Mouse (Mus musculus): ENCODE results near the gene Il23a. TPM values are rescaled to one million over a fixed set of nuclear protein-coding genes. Genes with fewer than 3 reads are reported as not detected.

Il23a gene
- total and polyA plus RNA-seq, 2 experiments from 2014 or later, result 5.2 to 6.8 TPM

DNA sequence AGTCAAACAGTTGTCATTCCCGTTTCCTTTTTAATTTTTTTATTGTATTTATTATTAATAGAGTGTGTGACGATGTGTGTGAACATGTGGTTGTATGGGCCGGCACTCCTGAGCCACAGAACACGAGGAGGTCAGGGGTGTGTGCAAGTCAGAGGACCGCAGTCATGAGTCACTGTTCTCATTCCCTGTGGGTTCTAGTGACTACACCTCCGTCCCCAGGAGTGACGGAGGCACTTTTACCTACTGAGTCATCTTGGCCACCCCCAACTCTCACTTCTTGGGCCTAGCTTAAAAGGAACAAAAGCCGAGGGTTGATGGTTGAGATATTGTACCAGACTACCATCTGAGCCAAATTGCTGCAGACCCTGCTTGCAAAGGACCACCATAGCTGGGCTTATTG, 42.2 kb downstream of the Il23a start:
- Histone ChIP-seq H3K9ac (replicated peaks; ENCODE audit: low read depth, low read length) (no peak overlapping the region), H3K4me2 (ENCODE audit: low read depth, low read length) (no peak overlapping the region), H3K9me3 (replicated peaks; ENCODE audit: control insufficient read depth, low read length) (no peaks in the 10 kb centered on the region), H3K27ac (ENCODE audit: low read depth) (no peak overlapping the region), H3K27me3 (ENCODE audit: control insufficient read depth, insufficient read depth, low read length) (no peaks in the 10 kb centered on the region), H3K4me1 (ENCODE audit: control insufficient read depth, insufficient read depth) (no peaks in the 10 kb centered on the region), H3K36me3 (replicated peaks; ENCODE audit: control insufficient read depth, insufficient read depth, low read length) (peaks cover 13% of the 10 kb centered on the region), H3K4me3 (ENCODE audit: low read depth, low read length) (no peak overlapping the region)
- no peak for TF ChIP-seq EP300 (IDR thresholded peaks at IDR 0.05; ENCODE audit: low read depth)
- no peak for TF ChIP-seq CTCF (IDR thresholded peaks at IDR 0.05; ENCODE audit: low read depth)
- DNase-seq (ENCODE audit: low spot score) (no peak), ATAC-seq (ENCODE audit: insufficient read depth, low read depth) (no peak)
- WGBS, result 80% methylated on average over 8 of the region's 8 CpGs

DNA sequence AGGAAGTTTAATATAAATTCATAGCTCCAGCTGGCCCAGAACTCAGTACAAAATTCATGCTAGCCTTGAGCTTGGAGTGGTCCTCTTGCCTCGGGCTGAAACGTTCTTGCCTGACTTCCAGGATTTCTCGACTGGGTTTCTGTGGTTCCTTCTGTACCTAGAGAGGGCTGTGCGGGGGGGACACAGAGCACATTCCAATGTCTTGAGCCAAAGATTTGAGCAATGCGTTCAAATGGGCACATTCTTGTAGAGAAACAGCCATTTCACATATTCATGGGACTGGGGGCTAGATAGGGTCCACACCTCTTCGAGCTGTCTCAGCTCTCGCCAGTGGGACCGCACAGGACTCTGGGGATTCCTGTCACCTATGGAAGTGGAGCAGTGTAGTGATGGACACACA, 42.6 kb downstream of the Il23a start:
- no peak overlapping the region for H3K27ac ChIP-seq (ENCODE audit: low read depth)
- H3K36me3 ChIP-seq (replicated peaks; ENCODE audit: control insufficient read depth, insufficient read depth, low read length), result peaks cover 17% of the 10 kb centered on the region
- H3K4me2 ChIP-seq (ENCODE audit: low read depth, low read length), result no peak overlapping the region
- H3K4me1 ChIP-seq (ENCODE audit: control insufficient read depth, insufficient read depth), result no peaks in the 10 kb centered on the region
- no peaks in the 10 kb centered on the region for H3K27me3 ChIP-seq (ENCODE audit: control insufficient read depth, insufficient read depth, low read length)
- no peaks in the 10 kb centered on the region for H3K9me3 ChIP-seq (replicated peaks; ENCODE audit: control insufficient read depth, low read length)
- DNase-seq (ENCODE audit: low spot score), result no peak
- H3K4me3 ChIP-seq (ENCODE audit: low read depth, low read length), result no peak overlapping the region
- ATAC-seq (ENCODE audit: insufficient read depth, low read depth), result no peak
- WGBS, result 79% methylated on average over 8 of the region's 8 CpGs
- TF ChIP-seq EP300 (IDR thresholded peaks at IDR 0.05; ENCODE audit: low read depth) (no peak), CTCF (IDR thresholded peaks at IDR 0.05; ENCODE audit: low read depth) (no peak)
- H3K9ac ChIP-seq (replicated peaks; ENCODE audit: low read depth, low read length), result no peak overlapping the region

DNA sequence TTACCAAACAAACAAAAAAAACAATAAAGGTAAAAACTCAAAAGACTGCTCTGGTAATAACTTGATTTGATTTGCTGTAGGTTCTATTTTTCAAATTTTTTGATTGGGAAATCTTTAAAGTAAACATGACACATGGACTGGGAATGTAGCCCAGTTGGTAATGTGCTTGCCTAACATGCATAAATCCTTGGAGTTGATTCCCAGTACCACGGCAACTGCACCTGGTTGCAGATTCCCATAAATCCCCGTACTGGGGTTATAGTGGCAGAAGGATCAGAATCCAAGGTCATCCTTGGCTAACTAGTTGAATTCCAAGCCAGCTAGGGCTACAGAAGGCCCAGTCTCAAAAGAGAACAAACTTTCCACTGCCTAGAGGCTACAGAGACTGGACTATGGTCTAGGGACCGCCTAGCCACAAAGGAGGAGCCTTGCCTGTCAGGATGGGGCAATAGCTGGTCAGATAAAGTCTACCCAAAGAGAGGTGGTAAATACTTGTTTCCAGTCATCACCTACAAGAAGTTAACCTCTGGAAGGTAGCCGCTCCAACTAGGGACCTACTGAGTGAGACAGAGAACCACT, 44.8 kb downstream of the Il23a start, which contains the start of gene Apon:
Gene Apon, plus strand, starts transcription at position 420 of the 579 bp plus-strand sequence.
- no peak within 1 kb of the TSS for H3K9ac ChIP-seq (replicated peaks; ENCODE audit: low read depth, low read length)
- DNase-seq (ENCODE audit: low spot score), result no peak
- no peak for ATAC-seq (ENCODE audit: insufficient read depth, low read depth)
- H3K36me3 ChIP-seq (replicated peaks; ENCODE audit: control insufficient read depth, insufficient read depth, low read length), result peaks cover 37% of the 10 kb centered on the region
- 80% methylated on average over 4 of the region's 4 CpGs for WGBS
- H3K4me1 ChIP-seq (ENCODE audit: control insufficient read depth, insufficient read depth), result no peaks in the 10 kb centered on the region
- H3K27ac ChIP-seq (ENCODE audit: low read depth), result no peak within 1 kb of the TSS
- H3K4me2 ChIP-seq (ENCODE audit: low read depth, low read length), result no peak within 1 kb of the TSS
- TF ChIP-seq CTCF (IDR thresholded peaks at IDR 0.05; ENCODE audit: low read depth) (no peak), EP300 (IDR thresholded peaks at IDR 0.05; ENCODE audit: low read depth) (no peak)
- no peaks in the 10 kb centered on the region for H3K9me3 ChIP-seq (replicated peaks; ENCODE audit: control insufficient read depth, low read length)
- no peak within 1 kb of the TSS for H3K4me3 ChIP-seq (ENCODE audit: low read depth, low read length)
- no peaks in the 10 kb centered on the region for H3K27me3 ChIP-seq (ENCODE audit: control insufficient read depth, insufficient read depth, low read length)

DNA sequence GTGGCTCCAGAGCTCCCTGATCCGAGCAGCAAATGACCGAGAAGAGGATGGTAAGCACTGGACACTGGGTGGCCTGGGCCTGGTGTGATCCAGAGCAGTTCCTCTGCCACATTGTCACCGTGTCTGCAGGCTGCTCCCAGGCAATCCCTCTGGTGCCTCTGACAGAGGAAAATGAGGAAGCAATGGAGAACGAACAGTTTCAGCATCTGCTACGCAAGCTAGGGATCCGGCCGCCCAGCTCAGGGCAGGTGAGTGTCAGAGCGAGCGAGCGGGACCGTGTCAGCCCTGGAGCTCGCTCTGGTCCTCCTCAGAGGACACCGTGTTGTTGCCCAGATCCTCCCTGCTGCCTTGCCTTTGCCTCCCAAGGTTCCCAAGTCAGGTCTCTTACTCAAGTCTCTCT, 48.0 kb downstream of the Il23a start:
- Histone ChIP-seq H3K4me3 (ENCODE audit: low read depth, low read length) (no peak overlapping the region), H3K27me3 (ENCODE audit: control insufficient read depth, insufficient read depth, low read length) (no peaks in the 10 kb centered on the region), H3K4me2 (ENCODE audit: low read depth, low read length) (no peak overlapping the region), H3K27ac (ENCODE audit: low read depth) (no peak overlapping the region), H3K9ac (replicated peaks; ENCODE audit: low read depth, low read length) (no peak overlapping the region), H3K9me3 (replicated peaks; ENCODE audit: control insufficient read depth, low read length) (no peaks in the 10 kb centered on the region), H3K4me1 (ENCODE audit: control insufficient read depth, insufficient read depth) (0 out of 2 replicates have a peak, but pooled peaks cover 6% of the 10 kb centered on the region), H3K36me3 (replicated peaks; ENCODE audit: control insufficient read depth, insufficient read depth, low read length) (peaks cover 45% of the 10 kb centered on the region)
- no peak for ATAC-seq (ENCODE audit: insufficient read depth, low read depth)
- WGBS, result 92% methylated on average over 13 of the region's 13 CpGs
- no peak for TF ChIP-seq CTCF (IDR thresholded peaks at IDR 0.05; ENCODE audit: low read depth)
- DNase-seq (ENCODE audit: low spot score), result no peak

DNA sequence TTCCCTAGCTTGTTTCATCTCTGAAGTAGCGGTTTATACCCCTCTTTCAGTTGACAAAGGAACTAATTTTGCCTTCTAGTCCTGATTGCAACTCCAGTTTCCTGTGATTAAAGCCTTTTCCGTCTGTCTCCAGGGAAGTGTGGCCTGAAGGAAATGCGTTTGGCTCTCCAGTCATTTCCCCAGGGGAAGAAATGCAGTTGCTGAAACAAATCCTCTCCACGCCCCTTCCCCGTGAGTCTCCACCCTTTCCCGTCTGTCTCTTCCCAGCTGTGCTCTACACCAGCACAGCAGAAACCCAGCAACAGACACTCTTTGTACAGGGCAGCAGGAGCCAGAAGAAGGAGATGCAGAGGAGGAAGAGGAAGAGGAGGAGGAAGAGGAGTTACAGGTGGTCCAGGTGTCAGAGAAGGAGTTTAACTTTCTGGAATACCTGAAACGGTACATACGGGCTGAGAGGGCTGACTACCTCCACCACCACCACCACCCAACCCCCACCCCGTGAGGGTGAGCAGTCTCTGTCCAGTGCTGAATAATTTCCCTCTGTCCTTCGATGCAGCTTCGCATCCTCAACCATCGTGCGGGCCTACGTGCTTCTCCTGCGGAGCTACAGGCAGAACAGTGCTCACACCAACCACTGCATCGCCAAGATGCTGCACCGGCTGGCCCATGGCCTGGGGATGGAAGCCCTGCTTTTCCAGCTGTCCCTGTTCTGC, 51.4 kb downstream of the Il23a start:
- Histone ChIP-seq H3K4me2 (ENCODE audit: low read depth, low read length) (peak overlapping the region; percentile 49), H3K4me1 (ENCODE audit: control insufficient read depth, insufficient read depth) (peaks cover 12% of the 10 kb centered on the region; the same call in 1 of the 2 replicates), H3K27me3 (ENCODE audit: control insufficient read depth, insufficient read depth, low read length) (no peaks in the 10 kb centered on the region), H3K9me3 (replicated peaks; ENCODE audit: control insufficient read depth, low read length) (no peaks in the 10 kb centered on the region), H3K36me3 (replicated peaks; ENCODE audit: control insufficient read depth, insufficient read depth, low read length) (peaks cover 44% of the 10 kb centered on the region), H3K9ac (replicated peaks; ENCODE audit: low read depth, low read length) (no peak overlapping the region), H3K27ac (ENCODE audit: low read depth) (peak overlapping the region; percentile 84), H3K4me3 (ENCODE audit: low read depth, low read length) (peak overlapping the region; percentile 33)
- DNase-seq (ENCODE audit: low spot score) (peak; percentile 83), ATAC-seq (ENCODE audit: insufficient read depth, low read depth) (peak; percentile 68)
- 66% methylated on average over 17 of the region's 17 CpGs for WGBS
- TF ChIP-seq CTCF (IDR thresholded peaks at IDR 0.05; ENCODE audit: low read depth) (no peak), EP300 (IDR thresholded peaks at IDR 0.05; ENCODE audit: low read depth) (peak; percentile 76)

Other genes with a start within 250 kb of the Il23a start
- gene Ptges3, start 239.8 kb downstream of the Il23a start, total RNA-seq (2014; rRNA removed; ENCODE audit: low replicate concordance), result 48.4 and 59.2 TPM in 2 replicates
- 209 and 211 TPM in 2 replicates for gene Ptges3, start 239.8 kb downstream of the Il23a start, polyA plus RNA-seq (2015; fragmentation: Nextera tagmentation; extraction: Ambion mirVana)
- gene Atp5b, start 215.5 kb downstream of the Il23a start, total RNA-seq (2014; rRNA removed; ENCODE audit: low replicate concordance), result 19,517 and 23,614 TPM in 2 replicates
- 9,758 and 9,784 TPM in 2 replicates for gene Atp5b, start 215.5 kb downstream of the Il23a start, polyA plus RNA-seq (2015; fragmentation: Nextera tagmentation; extraction: Ambion mirVana)
- 15.8 and 16.7 TPM in 2 replicates for gene Baz2a, start 207.2 kb downstream of the Il23a start, total RNA-seq (2014; rRNA removed; ENCODE audit: low replicate concordance)
- 7.2 and 7.7 TPM in 2 replicates for gene Baz2a, start 207.2 kb downstream of the Il23a start, polyA plus RNA-seq (2015; fragmentation: Nextera tagmentation; extraction: Ambion mirVana)
- gene Rbms2, start 118.5 kb downstream of the Il23a start, total RNA-seq (2014; rRNA removed; ENCODE audit: low replicate concordance), result 41.9 and 59.4 TPM in 2 replicates
- 29.0 and 29.9 TPM in 2 replicates for gene Rbms2, start 118.5 kb downstream of the Il23a start, polyA plus RNA-seq (2015; fragmentation: Nextera tagmentation; extraction: Ambion mirVana)
- gene Gls2, start 104.3 kb downstream of the Il23a start, total RNA-seq (2014; rRNA removed; ENCODE audit: low replicate concordance), result not detected in 2 replicates
- 0.14 and 0.33 TPM in 2 replicates for gene Gls2, start 104.3 kb downstream of the Il23a start, polyA plus RNA-seq (2015; fragmentation: Nextera tagmentation; extraction: Ambion mirVana)
- gene Spryd4, start 86.9 kb downstream of the Il23a start, total RNA-seq (2014; rRNA removed; ENCODE audit: low replicate concordance), result 83.9 and 93.1 TPM in 2 replicates
- 45.8 and 50.1 TPM in 2 replicates for gene Spryd4, start 86.9 kb downstream of the Il23a start, polyA plus RNA-seq (2015; fragmentation: Nextera tagmentation; extraction: Ambion mirVana)
- not detected in 2 replicates for gene Mip, start 72.9 kb downstream of the Il23a start, total RNA-seq (2014; rRNA removed; ENCODE audit: low replicate concordance)
- not detected in 2 replicates for gene Mip, start 72.9 kb downstream of the Il23a start, polyA plus RNA-seq (2015; fragmentation: Nextera tagmentation; extraction: Ambion mirVana)
- 7.9 and 15.2 TPM in 2 replicates for gene Timeless, start 66.7 kb downstream of the Il23a start, total RNA-seq (2014; rRNA removed; ENCODE audit: low replicate concordance)
- gene Timeless, start 66.7 kb downstream of the Il23a start, polyA plus RNA-seq (2015; fragmentation: Nextera tagmentation; extraction: Ambion mirVana), result 10.5 and 11.1 TPM in 2 replicates
- gene Apon, start 44.7 kb downstream of the Il23a start, total RNA-seq (2014; rRNA removed; ENCODE audit: low replicate concordance), result not detected in 2 replicates
- 0.14 TPM in 1 of 2 replicates, not detected in the other for gene Apon, start 44.7 kb downstream of the Il23a start, polyA plus RNA-seq (2015; fragmentation: Nextera tagmentation; extraction: Ambion mirVana)
- not detected in 2 replicates for gene Apof, start 30.1 kb downstream of the Il23a start, total RNA-seq (2014; rRNA removed; ENCODE audit: low replicate concordance)
- gene Apof, start 30.1 kb downstream of the Il23a start, polyA plus RNA-seq (2015; fragmentation: Nextera tagmentation; extraction: Ambion mirVana), result not detected in 2 replicates
- 8.2 and 10.0 TPM in 2 replicates for gene Stat2, start 28.2 kb downstream of the Il23a start, total RNA-seq (2014; rRNA removed; ENCODE audit: low replicate concordance)
- 6.0 and 6.2 TPM in 2 replicates for gene Stat2, start 28.2 kb downstream of the Il23a start, polyA plus RNA-seq (2015; fragmentation: Nextera tagmentation; extraction: Ambion mirVana)
- gene Pan2, start 4.6 kb upstream of the Il23a start, total RNA-seq (2014; rRNA removed; ENCODE audit: low replicate concordance), result 19.6 and 24.1 TPM in 2 replicates
- 12.5 and 13.4 TPM in 2 replicates for gene Pan2, start 4.6 kb upstream of the Il23a start, polyA plus RNA-seq (2015; fragmentation: Nextera tagmentation; extraction: Ambion mirVana)
- 24.7 and 49.9 TPM in 2 replicates for gene Cnpy2, start 23.7 kb upstream of the Il23a start, total RNA-seq (2014; rRNA removed; ENCODE audit: low replicate concordance)
- gene Cnpy2, start 23.7 kb upstream of the Il23a start, polyA plus RNA-seq (2015; fragmentation: Nextera tagmentation; extraction: Ambion mirVana), result 170 and 190 TPM in 2 replicates
- 796 and 830 TPM in 2 replicates for gene Cs, start 39.0 kb upstream of the Il23a start, total RNA-seq (2014; rRNA removed; ENCODE audit: low replicate concordance)
- gene Cs, start 39.0 kb upstream of the Il23a start, polyA plus RNA-seq (2015; fragmentation: Nextera tagmentation; extraction: Ambion mirVana), result 590 and 625 TPM in 2 replicates
- gene Coq10a, start 70.2 kb upstream of the Il23a start, total RNA-seq (2014; rRNA removed; ENCODE audit: low replicate concordance), result 35.2 and 36.9 TPM in 2 replicates
- 52.9 and 61.2 TPM in 2 replicates for gene Coq10a, start 70.2 kb upstream of the Il23a start, polyA plus RNA-seq (2015; fragmentation: Nextera tagmentation; extraction: Ambion mirVana)
- 14.3 and 17.6 TPM in 2 replicates for gene Ankrd52, start 78.4 kb upstream of the Il23a start, total RNA-seq (2014; rRNA removed; ENCODE audit: low replicate concordance)
- gene Ankrd52, start 78.4 kb upstream of the Il23a start, polyA plus RNA-seq (2015; fragmentation: Nextera tagmentation; extraction: Ambion mirVana), result 4.2 and 4.5 TPM in 2 replicates
- not detected in 2 replicates for gene Slc39a5, start 102.5 kb upstream of the Il23a start, total RNA-seq (2014; rRNA removed; ENCODE audit: low replicate concordance)
- not detected in 2 replicates for gene Slc39a5, start 102.5 kb upstream of the Il23a start, polyA plus RNA-seq (2015; fragmentation: Nextera tagmentation; extraction: Ambion mirVana)
- gene Nabp2, start 112.7 kb upstream of the Il23a start, total RNA-seq (2014; rRNA removed; ENCODE audit: low replicate concordance), result 28.1 and 34.6 TPM in 2 replicates
- 55.5 and 56.1 TPM in 2 replicates for gene Nabp2, start 112.7 kb upstream of the Il23a start, polyA plus RNA-seq (2015; fragmentation: Nextera tagmentation; extraction: Ambion mirVana)
- gene Rnf41, start 112.9 kb upstream of the Il23a start, total RNA-seq (2014; rRNA removed; ENCODE audit: low replicate concordance), result 27.1 and 27.3 TPM in 2 replicates
- gene Rnf41, start 112.9 kb upstream of the Il23a start, polyA plus RNA-seq (2015; fragmentation: Nextera tagmentation; extraction: Ambion mirVana), result 21.9 and 24.0 TPM in 2 replicates
- gene Smarcc2, start 160.5 kb upstream of the Il23a start, total RNA-seq (2014; rRNA removed; ENCODE audit: low replicate concordance), result 40.8 and 42.1 TPM in 2 replicates
- 31.9 and 32.9 TPM in 2 replicates for gene Smarcc2, start 160.5 kb upstream of the Il23a start, polyA plus RNA-seq (2015; fragmentation: Nextera tagmentation; extraction: Ambion mirVana)
- 606 and 830 TPM in 2 replicates for gene Myl6, start 195.4 kb upstream of the Il23a start, total RNA-seq (2014; rRNA removed; ENCODE audit: low replicate concordance)
- 791 and 823 TPM in 2 replicates for gene Myl6, start 195.4 kb upstream of the Il23a start, polyA plus RNA-seq (2015; fragmentation: Nextera tagmentation; extraction: Ambion mirVana)
- 3.2 and 4.8 TPM in 2 replicates for gene Myl6b, start 199.9 kb upstream of the Il23a start, total RNA-seq (2014; rRNA removed; ENCODE audit: low replicate concordance)
- 4.6 and 4.9 TPM in 2 replicates for gene Myl6b, start 199.9 kb upstream of the Il23a start, polyA plus RNA-seq (2015; fragmentation: Nextera tagmentation; extraction: Ambion mirVana)
- 38.2 and 41.5 TPM in 2 replicates for gene Esyt1, start 227.1 kb upstream of the Il23a start, total RNA-seq (2014; rRNA removed; ENCODE audit: low replicate concordance)
- 12.6 and 13.0 TPM in 2 replicates for gene Esyt1, start 227.1 kb upstream of the Il23a start, polyA plus RNA-seq (2015; fragmentation: Nextera tagmentation; extraction: Ambion mirVana)
- gene Zc3h10, start 249.0 kb upstream of the Il23a start, total RNA-seq (2014; rRNA removed; ENCODE audit: low replicate concordance), result 13.8 and 24.4 TPM in 2 replicates
- 6.1 and 8.1 TPM in 2 replicates for gene Zc3h10, start 249.0 kb upstream of the Il23a start, polyA plus RNA-seq (2015; fragmentation: Nextera tagmentation; extraction: Ambion mirVana)

All from heart, postnatal 0 days (tissue).